Mouse (Mus musculus): Measurements from ENCODE around the gene Ncapd2.

Ncapd2 gene

DNA sequence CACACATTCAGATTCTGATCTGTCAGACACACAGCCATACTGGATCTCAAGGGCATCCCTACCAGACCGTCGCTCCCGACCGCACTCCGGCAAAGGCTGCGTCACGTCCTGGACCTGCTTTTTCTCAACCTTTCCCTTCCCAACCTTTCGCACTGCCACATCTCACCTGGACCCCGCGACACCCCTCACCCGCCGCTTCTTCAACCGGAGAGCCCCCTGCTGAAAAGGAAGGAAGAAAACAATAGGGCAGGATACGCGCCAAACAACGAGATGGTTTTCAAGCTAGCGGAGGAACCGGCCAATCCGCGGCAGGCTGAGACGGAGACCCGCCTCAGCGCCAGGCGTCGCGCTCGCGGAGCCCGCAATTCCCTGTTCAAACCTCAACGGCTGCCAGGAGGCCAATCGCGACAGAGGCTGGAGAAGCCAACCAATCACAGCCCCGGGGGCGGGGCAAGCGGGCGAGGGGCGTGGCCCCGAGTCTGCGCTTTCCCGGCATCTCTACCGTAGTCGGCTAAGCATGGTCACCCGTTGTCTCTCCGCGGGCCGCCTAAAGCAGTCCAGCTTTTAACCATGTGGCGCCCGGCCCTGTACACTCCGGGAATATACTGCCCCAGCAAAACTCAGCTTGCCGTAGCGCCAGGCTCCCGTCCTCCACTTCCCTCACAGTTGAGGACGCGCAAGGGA, at the start of gene Ncapd2, which contains the start of gene Mrpl51:
Gene Ncapd2 (minus strand): TSS at position 370 of the 684 bp plus-strand sequence.
Gene Mrpl51 (plus strand): TSS at position 470 of the 684 bp plus-strand sequence.
- DNase-seq (ENCODE audit: extremely low read depth, low read depth) = peak; percentile 92

- no peak for DNase-seq (ENCODE audit: extremely low read depth, low read depth)
Observed at GRCm38 (mm10) chr6:125240617-125241016, 49.1 kb upstream of the Ncapd2 start.

DNA sequence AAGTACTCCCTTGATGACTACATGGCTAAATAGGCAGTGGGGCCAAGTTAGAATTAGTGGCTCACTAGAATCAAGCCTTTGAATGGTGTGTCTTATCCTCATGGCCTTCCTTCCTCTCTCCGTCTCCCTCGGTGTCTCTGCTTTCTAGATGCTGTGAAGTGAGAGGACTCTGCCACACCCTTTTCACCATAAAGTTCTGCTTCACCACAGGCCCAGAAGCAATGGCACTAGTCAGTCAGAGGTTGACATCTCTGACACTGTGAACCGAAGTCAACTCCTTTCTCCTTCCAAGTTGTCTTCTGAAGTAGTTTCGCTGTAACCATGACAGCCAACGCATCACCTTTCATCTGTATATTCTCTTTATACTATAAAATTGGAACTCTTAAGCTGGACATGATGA, 48.0 kb upstream of the Ncapd2 start:
- no peak for DNase-seq (ENCODE audit: extremely low read depth, low read depth)

- DNase-seq (ENCODE audit: extremely low read depth, low read depth) = no peak
Observed at GRCm38 (mm10) chr6:125238396-125238795, 46.9 kb upstream of the Ncapd2 start.

GRCm38 (mm10) chr6:125237421-125237820, 45.9 kb upstream of the Ncapd2 start:
- DNase-seq (ENCODE audit: extremely low read depth, low read depth) = no peak

DNA sequence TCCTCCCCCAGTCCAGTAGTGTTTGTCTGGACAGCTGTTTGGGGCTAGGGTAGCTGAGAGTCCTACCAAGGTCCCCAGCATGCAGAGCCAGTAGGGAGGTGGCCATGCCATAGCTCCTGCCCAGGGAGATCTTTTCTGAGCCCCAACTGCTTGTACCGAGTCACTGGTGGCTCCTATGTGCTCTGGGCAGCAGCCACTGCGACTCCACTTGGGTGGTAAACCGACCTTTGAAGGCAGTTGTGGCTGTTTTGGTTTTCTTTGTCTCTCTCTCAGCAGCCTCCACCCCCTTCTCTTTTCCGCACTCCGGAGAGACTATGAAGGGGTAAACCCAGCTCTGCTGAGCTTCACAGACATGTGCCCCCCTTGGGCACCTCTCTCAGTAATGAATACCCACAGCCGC, 45.3 kb upstream of the Ncapd2 start, which contains the start of gene Cd27:
Gene Cd27 (minus strand): TSS at position 229 of the 400 bp plus-strand sequence.
- DNase-seq (ENCODE audit: extremely low read depth, low read depth) = no peak

DNA sequence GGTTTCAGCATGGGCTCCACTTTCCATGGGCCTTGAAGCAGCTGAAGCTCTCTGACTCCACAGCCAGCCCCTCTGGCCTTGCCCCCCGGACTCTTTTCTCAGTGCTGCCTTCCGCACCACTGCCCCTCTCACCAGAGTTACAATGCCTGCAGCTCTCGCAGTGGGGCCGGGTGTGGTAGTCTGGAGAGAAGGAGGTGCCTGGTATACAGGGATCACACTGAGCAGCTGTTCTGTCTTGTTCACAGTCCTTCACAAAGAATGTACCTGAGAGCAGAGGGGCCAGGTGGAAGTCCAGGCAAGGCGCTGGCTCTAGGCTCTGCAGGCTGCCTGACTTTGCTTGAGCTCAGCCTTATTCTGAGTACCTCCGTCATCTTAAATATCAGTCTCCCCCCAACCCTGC, 44.8 kb upstream of the Ncapd2 start:
- DNase-seq (ENCODE audit: extremely low read depth, low read depth) = no peak

DNA sequence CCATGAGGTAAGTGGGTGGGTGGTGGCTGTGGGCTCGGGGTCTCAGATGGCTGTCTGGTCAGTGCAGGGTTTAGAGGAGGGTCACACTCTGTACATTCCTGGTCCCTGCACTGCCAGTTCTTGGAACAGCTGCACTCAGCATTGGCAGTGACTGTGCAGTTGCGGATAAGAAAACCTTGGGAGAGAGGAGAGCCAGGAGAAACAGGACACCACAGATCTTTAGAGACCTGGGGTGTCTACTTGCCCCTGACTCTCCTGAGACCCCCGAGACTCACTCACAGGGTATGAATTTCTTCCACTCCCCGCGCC, 43.0 kb upstream of the Ncapd2 start:
- DNase-seq (ENCODE audit: extremely low read depth, low read depth) = no peak

DNA sequence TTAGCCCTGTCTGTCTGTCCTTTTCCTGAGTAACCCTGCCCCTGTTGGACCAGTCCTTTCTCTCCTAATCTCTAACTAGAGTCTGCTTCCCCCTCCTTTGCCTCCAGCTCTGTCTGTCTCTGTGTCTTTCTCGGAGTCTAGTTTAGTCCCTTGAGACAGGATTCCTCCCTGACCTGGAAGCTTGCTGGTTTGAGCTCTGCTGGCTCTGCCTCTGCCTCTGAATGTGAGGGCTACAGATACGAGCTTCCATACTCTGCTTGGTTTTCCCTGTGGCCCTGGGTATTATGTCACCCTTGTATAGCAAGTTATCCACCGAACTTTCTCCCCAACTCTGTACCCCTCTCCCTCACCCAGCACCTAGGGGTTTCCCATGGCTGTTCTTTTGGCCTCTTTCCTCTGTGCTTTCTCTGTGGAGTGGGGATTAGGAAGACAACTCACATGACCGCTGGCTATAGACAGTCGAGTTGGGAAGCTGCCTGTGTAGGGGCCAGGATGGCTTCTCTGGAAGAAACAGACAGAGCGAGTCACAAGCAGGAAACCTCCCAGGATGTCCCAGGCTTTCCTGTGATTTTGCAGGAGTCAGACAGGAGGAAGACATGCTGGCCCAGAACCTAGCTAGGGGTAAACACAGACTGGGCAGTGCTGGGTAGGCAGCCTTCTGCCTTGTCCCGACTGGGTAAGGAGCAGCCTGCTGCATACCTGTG, 42.5 kb upstream of the Ncapd2 start:
- no peak for DNase-seq (ENCODE audit: extremely low read depth, low read depth)

GRCm38 (mm10) chr6:125232516-125232915, 41.0 kb upstream of the Ncapd2 start:
- peak; percentile 59 for DNase-seq (ENCODE audit: extremely low read depth, low read depth)

DNA sequence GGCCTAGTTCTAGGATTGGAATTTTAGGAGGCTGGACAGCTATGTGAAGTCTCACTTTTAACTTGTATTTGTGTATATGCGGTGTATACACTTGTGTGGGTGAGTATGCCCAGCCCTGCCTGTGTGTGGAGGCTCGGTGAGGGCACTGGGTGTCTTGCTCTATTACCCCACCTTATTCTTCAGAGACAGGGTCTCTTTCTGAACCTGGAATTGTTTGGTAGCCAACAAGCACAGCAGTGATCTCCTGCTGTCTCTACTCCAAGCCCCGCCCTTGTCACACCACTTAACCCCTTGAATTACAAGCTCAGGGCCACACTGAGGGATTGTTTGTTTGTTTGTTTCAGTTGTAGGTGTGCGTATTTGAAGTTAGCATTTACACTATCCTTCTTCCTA, 40.5 kb upstream of the Ncapd2 start:
- DNase-seq (ENCODE audit: extremely low read depth, low read depth) = peak; percentile 39

DNA sequence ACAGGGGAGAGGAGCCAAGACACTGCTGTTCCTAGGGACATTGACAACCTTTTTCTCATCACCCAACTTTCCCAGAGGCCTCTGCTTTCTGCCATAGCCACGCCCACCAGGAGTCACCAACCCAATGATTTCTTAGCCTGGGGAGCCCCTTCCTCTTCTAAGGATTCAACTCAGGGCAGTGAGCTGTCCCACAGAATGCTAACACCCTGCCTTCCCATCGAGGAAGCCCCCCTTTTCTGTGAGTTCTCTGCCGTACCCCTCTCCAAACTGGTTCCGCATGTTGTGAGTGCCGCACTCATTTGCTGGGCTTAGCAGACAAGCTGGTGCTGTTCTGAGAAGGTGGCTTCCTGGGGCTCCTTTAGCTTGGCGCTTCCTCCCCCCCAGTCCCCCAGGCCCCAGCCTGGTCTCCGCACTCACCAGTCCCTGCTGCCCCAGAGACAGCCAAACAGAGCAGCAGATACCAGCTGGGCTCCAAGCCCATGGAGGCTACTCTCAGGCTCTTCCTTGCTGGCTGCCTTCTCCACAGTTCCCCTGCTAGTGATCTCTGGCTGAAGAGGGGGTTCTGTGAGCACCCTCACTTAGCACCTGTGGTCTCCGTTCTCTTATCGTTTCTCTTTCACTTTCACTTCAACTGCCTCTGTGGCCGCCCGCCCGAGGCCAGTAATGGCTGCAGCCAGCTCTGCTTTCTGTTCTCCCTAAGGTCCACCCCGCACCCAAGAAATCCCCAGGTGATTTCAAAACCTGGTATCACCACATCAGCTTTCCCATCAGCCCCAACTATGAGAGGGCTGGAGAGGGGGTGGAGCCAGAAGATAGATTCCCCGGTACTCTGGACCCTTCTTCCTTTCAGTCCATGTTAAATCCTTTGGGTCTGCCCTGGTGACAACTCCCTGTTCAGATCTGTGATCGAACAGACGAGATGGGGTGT, 39.9 kb upstream of the Ncapd2 start, which contains the start of gene Tapbpl:
Gene Tapbpl (minus strand): TSS at position 744 of the 928 bp plus-strand sequence.
- peak; percentile 50 for DNase-seq (ENCODE audit: extremely low read depth, low read depth)

- DNase-seq (ENCODE audit: extremely low read depth, low read depth) = no peak
Observed at GRCm38 (mm10) chr6:125230571-125230970, 39.1 kb upstream of the Ncapd2 start.

DNA sequence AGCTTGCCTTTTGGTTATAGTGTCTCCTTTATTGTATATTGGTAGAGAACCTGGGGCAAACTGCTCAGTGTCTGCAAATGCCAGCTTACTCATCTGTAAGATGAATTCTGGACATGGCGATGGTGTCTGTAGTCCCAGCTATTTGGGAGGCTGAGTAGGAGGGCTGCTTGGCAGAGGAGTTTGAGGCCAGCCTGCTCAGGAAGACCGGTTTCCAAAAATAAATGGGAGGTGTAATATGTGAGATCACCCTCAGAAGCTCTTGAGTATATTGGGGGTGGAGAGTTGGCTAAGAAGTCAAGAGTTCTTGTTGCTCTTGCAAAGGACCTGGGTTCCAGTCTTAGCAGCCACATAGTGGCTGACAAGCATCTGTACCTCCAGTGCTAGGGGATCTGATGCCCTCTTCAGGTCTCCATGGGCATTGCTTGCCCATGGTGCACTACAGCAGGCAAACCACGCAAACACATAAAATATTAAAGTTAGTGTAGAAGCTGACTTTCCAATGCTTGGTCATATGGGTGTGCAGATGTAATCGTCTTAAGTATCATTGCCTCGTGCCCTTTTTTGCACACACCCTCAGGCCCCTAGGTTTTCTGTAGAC, 34.1 kb upstream of the Ncapd2 start:
- no peak for DNase-seq (ENCODE audit: extremely low read depth, low read depth)

DNA sequence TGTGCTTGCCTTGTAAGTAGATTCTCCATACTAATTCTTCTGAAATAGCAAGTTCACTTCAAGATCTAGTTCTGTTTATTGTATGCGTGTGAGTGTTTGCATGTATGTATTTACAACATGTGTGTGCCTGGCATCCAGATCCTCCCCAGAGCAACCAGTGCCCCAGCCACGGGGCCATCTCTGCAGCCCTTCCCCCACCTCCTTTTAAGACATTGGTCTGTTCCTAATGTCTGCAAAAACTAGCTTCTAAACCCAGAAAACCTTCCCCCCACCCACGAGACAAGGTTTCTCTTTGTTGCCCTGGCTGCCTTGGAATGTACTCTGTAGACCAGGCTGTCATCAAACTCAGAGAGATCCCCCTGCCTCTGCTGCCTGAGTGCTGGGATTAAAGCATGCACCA, 31.1 kb upstream of the Ncapd2 start:
- DNase-seq (ENCODE audit: extremely low read depth, low read depth) = no peak

GRCm38 (mm10) chr6:125222146-125222545, 30.6 kb upstream of the Ncapd2 start:
- no peak for DNase-seq (ENCODE audit: extremely low read depth, low read depth)

DNA sequence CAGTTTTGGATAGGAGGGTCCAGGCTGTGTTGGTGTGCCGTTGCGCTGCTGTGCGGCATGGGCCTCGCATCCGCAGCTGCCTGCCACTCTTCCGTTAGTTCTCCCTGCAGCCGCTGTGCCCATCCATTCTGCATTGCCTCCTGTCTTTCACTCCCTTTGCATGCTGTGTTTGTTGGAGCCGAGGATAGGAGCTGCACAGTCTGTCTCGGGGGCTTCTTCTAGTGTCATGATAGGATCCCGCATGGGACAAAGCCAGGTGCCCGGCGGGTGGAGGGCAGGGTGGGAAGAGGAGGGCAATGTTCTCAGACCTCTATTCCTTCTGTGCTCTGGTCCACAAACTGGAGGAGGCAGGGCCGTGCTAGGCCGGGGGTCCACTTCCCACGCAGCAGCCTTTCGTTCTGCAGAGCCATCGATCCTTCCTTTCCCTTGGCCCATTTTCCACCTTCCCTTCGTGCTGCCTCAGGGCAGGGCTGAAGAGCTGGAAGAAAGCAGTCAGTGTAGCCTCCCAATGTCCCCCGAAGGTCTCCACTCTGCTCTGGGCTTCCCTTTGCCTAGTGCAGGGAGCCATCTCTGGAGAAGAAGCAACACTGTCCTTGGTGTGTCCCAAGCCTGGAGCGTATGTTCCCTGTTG, 29.7 kb upstream of the Ncapd2 start:
- DNase-seq (ENCODE audit: extremely low read depth, low read depth) = no peak

- peak; percentile 77 for DNase-seq (ENCODE audit: extremely low read depth, low read depth)
Observed at GRCm38 (mm10) chr6:125218963-125219362, 27.5 kb upstream of the Ncapd2 start.

GRCm38 (mm10) chr6:125217899-125218298, 26.4 kb upstream of the Ncapd2 start:
- DNase-seq (ENCODE audit: extremely low read depth, low read depth) = no peak

DNA sequence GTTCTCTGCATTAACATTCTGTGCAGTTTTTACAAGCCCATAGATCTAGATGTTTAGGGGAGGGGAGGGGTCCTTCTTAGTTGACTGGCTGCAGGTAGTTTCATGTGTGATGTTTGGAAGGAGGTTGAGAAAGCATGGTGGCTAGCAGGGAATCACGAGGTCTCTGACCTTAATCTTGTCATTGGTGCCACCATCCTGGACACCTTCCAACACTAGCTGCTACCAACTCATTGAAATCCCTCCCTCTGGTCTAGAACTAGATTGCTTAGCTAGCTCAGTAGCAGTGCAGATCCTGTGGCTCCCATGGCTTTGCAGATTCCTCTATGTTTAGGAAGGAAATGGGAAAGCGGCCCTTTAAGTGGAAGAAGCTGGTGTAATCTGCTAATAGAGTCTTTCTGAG, 25.4 kb upstream of the Ncapd2 start:
- no peak for DNase-seq (ENCODE audit: extremely low read depth, low read depth)

Measured in MEL-GATA-1-ER (cell line).